Mouse (Mus musculus) layer of hippocampus, adult 18-20 months (tissue): Measurements from ENCODE around the gene Bcan. TPM values are rescaled to one million over a fixed set of nuclear protein-coding genes. Genes with fewer than 3 reads are reported as not detected.

Experiments
- DNase-seq, 2 experiments: peaks; one replicate each; pipeline ENCODE4 v3.0.0; 2022; ENCODE audit warnings: low spot score in 2 of 2
- total RNA-seq, 2 experiments: library from RNA; stranded (reverse); gene quantifications; 2 replicates each; pipeline ENCODE4 v1.2.3; 2021

Gene Bcan
- total RNA-seq, 2 experiments from 2014 or later = 281 to 298 TPM

DNA sequence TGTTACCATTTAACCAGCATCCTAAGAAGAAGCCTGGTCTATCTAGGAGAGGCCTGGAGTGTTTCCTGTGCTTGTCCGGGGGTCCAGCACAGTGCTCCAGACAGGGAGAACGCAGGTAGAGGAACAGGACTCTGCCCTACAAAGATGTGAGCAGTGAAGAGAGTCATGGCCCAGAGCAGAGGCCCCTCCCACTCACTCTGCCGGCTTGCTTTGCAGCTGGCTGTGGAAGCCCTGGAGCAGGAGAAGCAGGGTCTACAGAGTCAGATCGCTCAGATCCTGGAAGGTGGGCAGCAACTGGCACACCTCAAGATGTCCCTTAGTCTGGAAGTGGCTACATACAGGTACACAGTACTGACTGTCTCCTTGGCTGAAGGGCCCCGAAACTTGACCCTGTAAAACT, 27.3 kb downstream of the Bcan start:
- DNase-seq = no peak

DNA sequence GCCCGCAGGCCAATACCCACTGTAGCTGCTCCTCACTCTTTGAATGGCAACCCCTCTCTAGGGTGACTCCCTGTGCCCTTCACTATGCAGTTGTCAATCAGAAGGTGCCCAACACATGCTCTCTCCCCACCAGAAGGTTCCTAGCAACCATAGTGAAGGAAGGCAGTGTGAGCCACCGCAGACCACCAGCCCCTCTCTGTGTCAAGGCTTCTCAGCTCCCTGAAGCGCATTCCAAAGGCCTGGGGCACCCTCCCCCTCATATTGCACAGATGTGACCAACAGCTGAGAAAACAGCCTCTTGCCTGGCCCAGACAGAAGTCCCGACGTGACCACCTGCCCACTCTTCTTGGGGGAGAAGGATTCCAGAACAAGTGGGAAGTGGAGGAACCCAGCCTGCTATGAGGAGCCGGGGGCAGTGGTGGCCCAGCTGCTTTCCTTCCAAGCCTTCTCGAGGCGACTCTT, 27.8 kb downstream of the Bcan start:
- DNase-seq = no peak

DNA sequence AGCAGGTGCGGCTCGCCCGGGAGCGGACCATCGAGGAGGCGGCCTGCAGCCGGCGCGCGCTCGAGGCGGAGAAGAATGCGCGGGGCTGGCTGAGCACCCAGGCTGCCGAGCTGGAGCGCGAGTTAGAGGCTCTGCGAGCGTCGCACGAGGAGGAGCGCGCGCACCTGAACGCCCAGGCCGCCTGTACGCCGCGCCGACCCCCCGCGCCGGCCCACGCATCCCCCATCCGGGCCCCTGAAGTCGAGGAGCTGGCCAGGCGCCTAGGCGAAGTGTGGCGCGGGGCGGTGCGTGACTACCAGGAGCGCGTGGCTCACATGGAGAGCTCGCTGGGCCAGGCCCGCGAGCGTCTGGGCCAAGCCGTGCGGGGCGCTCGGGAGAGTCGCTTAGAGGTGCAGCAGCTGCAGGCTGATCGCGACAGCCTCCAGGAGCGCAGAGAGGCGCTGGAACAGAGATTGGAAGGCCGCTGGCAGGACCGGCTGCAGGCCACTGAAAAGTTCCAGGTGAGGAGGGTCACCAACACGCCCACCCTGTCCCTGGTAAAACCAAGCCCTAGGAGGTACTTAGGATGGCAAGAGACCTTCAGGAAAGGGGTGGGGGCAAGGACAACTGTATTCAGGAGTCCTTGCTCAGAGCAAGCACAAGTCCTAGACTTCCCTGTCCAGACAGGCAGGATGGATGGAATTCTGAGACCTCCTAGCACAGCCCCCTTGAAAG, 28.4 kb downstream of the Bcan start:
- no peak for DNase-seq

DNA sequence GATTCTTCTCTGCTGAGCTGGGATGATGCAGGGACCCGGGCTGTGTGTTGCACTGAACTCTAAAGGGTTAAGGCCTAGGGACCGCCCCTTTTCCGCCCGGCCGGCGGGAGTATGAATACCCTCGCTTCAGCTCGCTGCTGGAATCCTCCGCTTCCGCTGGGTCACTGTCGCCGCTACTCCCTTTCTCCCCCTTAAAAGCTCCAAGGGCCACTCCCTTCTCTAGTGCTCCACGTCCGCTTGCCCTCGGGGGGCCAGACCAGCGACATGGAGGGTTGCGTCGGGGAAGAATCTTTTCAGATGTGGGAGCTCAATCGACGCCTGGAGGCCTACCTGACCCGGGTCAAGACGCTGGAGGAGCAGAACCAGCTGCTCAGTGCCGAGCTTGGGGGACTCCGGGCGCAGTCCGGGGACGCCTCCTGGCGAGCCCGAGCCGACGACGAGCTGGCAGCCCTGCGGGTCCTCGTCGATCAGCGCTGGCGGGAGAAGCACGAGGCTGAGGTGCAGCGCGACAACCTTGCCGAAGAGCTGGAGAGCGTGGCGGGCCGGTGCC, 29.0 kb downstream of the Bcan start, which contains the start of gene Nes:
Nes (plus strand) TSS at position 140 of the 550 bp plus-strand sequence.
- no peak for DNase-seq

DNA sequence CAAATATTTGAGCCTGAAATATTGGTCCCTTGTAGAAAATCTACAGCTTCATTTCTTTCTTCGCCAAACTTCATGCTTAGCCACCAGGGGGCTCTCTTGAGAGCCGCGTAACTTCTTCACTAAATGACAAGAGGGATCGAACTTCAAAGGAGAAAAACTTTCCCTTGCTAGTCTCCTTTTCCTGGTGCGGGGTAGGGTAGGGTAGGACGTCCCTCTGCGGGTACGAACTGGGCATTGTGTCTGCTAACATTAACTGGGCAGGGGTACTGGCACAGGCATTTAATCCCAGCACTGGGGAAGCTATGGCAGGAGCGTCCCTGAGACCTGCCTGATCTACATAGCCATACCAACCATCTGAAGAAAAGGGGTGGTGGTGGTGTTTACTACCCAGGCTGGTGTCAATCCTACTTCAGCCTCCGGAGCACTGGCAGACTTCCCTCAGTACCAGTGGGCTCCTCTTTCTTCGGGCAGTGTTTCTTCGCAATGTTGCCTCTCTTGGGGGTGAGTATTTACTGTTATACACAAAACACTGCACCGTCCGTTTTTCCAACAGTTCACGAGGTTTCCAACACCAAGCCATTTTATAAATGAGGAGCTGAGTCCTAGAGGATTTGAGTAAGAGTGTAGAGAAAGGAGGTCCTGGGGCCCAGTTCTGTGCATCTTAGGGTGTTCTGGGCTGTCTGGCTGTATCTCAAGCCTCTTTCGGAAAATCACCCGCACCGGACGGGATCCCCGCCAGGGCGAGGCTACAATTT, 29.7 kb downstream of the Bcan start:
- peak in 1 of 2 experiments; percentile 71 for DNase-seq

DNA sequence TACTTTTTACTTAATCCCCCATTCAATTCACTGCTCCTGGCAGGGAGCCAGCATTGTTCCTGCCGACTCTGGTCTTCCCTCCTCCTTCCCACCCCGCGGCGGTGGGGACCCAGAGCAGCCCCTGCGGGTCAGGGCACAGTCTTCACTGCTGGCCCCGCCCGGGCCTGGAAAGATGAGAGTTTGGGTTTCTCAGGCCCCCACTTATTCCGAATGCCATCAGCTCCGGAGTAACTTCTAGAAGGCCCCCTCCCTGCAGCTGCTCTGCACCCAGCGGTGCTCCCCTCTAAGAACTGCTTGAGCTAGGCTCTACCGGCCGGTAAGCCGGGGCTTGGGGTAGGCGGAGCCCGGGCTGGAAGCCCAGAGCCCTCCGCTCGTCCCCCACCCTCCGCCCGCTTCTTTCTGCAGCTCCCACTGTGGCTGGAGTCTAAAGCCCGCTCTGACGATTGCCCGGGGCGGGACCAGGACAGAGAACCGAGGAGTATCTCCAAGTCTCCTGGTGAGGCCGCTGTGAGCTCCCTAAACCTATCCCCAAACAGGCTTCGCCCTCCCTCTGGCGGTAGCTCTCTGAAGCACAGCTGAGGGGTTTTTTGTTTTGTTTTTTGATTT, 39.3 kb downstream of the Bcan start:
- DNase-seq = peak; percentile 55 to 82

DNA sequence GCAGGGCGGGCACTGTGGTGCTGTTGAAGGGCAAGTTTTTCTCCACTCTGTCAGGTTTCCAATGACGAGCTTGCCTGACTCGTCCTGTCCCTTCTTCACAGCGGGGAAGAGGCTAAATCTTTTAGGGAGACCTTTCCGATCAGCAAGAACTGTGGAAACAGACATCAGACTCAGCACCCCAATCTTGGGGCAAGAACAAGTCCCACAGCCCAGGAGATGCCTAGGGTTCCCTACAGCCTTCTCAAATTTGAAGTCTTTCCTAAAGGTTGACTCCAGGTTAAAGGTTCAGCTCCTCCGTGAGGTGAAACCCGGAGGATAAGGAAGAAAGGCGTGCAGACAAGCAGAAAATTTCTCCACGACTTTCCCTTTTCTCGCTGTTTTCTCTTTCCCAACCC, 39.8 kb downstream of the Bcan start:
- DNase-seq = no peak

DNA sequence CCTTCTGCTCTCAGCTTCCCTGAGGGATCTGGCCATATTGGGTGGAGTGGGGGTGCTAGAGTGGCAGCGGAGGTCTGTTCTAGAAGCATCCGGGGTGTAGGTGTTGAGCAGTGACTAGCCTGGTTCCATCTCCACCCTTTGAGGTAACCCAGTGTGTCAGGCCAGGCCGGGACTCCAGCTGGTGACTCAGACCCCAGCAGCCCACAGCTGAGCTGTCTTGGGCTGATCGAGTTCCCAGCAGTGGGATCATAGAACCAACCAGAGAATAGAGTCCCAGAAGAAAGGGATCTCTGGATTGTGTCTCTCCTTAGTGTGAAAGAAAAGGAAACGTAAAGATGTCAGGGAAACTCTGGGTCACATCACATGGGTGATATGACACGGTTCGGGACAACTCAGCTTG, 40.7 kb downstream of the Bcan start:
- DNase-seq = no peak

DNA sequence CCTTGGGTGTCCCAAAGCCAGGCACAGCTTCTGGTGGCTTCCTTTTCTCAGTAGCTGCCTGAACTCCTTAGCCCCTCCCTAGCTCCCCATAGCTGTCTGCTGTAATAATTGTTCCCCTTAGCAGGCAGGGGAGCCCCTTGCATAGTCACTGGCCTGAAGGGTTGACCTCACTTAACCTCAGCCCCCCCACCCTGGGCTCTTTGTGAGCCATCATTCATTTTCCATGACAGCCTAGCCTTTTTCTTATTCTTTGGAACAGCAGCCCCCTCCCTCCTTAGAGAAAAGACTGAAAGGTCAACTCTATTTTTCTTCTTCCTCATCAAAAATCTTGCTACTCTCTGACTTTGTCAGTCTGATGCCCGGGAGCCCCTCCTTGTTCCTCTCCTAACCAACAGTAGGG, 41.1 kb downstream of the Bcan start:
- DNase-seq = no peak

DNA sequence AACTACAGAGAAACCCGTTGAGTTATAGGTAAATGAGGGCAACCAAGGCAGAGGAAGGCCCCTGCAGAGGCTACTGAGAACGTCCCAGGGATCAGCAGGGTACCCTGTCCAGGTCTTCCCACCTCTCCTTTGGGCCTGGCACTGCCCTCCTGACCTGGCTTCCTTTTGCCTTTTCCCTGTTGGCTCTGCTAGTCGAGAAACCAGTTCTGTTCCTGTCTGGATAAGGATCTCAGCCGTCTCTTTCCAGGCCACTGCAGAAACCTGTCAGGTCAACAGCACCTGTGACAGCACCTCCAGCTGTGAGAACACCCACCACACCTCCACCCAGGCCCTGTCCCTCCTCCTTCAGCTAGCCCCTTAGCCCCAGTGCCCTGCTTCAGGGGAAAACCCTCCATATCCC, 41.6 kb downstream of the Bcan start:
- DNase-seq = no peak

DNA sequence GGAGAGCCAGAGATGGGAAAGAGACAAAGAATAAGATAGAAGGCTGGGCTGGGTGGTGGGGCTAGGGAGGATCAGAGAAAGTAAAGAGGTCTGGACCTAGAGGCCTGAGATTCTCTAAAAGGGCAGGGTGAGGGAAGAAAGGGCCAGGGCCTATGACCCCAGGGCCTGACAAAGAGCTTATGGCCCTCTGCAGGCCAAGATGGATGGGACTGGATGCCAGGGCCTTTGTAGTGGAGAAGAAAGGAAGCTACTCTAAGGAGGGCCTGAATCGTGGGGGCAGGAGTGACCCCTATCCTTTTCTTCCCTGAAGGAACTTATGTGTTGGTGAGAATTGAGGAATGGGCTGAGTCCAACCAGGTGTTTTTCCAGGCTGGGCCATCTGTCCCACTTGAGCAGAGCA, 42.0 kb downstream of the Bcan start:
- DNase-seq = no peak

DNA sequence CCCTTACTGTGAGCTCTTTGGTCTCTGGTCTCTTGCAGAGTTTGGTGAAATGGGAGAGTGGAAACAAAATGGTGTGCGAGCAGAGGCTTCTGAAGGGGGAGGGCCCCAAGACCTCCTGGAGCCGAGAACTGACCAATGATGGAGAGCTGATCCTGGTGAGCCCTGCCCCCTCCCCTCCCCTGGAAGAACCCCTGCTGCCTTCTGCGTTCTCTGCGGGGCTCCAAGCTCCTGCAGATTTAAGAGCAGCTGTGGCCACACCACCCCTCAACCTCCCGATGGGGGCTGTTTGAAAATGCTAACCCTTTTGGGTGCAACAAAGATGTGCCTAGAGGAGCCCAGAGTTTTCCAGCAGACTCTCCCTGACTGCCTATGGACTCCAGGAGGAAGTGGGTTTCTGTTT, 47.6 kb downstream of the Bcan start:
- DNase-seq = no peak

DNA sequence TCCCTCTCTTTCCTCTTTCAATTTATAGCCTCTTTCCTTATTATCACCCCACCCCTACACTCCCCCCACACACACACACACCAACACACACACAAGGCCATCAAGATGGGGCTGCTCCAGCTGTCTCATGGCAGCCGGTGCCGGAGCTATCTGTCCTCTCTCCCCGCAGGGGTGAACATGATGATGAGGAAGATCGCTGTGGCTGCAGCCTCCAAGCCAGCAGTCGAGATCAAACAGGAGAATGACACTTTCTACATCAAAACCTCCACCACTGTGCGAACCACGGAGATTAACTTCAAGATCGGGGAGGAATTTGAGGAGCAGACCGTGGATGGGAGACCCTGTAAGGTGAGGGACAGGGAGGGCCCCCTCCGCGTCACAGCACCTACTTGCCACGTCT, 48.1 kb downstream of the Bcan start:
- no peak for DNase-seq

DNA sequence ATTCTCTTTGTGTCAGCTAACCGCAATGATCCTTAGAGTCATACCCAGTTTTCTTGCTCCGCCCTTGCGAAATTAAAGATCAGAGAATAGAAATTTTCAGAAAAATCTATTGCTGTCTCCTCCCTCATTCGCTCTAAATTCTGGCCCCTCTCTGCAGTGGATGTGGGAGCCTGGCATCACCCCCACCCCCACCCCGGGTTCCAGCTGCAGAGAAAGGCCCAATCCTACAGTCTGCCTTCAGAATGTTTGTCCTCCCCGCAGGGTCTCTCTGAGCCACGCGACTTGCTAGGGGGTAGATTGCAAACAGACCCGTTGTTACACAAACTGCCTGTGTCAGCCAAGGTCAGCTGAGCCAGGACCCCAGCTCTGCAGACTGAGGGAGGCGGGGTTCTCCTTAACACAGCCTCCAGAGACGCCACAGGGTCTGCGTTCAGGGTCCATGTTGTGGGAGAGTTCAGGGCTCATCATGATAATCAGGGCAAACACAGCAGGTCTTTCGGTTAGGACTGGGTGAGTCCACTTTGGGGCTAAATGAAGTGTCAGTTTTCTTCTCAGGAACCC, 50.0 kb downstream of the Bcan start:
- no peak for DNase-seq

DNA sequence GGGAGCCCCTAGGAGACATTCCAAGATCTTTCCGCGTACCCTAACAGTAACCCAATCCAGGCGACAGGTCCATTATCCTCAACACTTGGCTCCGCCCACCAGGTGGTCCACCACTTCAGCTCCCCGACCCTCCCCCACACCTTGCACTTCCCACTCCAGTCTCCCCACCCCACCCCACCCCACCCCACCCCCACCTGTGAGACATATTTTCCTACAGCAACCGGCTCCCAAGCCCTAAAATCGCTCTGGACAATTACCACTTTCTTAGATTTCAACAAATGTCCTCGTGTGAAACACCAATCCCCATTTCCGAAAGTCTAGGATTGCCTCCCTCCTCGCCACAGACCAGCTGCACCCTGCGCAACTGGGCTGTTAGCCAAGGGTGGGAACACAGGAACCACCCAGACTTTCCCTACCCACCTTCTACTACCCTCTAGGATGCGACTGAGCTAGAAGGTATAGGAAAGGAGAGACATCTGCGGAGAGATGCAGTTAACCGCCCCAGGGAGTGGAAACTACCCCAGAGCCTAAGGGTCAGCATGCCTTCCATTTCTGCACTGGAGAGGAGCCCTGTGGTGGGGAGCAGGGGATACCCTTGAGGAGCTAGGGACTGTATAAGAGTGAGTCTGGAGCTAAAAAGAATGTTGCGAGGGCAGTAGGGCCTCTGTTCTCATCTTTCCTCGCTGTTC, 50.6 kb downstream of the Bcan start:
- DNase-seq = no peak

DNA sequence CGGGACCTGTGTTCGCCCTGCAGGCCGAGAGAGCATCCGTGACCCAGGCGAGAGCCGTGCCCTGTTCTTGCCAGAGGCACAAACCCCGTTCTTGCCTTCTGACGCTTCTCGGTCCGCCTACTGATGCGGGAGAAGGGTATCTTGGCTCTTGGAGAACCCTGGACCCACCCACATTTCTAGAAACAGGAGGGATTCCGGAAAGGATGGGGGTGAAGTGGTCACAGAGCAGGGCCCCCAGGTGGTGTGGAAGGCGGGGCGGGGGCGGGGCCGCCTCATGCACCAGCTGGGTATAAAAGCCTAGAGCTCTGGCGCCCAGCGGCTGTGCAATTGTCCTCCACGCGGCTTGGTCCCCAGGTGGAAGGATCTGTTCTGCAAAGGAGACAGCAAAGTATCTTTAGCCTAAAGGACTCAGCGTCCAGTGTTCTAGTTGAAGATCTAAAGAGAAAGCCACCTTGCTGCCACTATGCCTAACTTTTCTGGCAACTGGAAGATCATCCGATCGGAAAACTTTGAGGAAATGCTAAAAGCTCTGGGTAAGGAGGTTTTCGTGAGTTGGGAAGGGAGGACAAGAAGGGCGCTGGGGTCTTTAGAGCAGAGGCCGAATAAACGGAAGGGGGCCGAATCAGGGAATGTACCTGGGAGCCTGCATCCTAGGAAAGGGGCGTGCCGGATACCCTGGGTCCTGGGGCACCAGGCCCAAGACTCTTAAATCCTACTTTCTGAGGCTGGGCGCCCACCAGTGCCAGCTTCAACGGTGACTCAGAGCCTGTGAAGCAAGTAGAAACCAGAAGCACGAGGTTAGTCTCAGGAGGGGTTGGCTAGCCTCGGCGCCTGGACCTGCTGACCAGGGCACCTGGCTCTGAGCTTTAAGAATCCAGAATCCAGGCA, 51.4 kb downstream of the Bcan start, which contains the start of gene Crabp2:
Crabp2 (plus strand) TSS at position 289 of the 888 bp plus-strand sequence.
- DNase-seq = no peak

DNA sequence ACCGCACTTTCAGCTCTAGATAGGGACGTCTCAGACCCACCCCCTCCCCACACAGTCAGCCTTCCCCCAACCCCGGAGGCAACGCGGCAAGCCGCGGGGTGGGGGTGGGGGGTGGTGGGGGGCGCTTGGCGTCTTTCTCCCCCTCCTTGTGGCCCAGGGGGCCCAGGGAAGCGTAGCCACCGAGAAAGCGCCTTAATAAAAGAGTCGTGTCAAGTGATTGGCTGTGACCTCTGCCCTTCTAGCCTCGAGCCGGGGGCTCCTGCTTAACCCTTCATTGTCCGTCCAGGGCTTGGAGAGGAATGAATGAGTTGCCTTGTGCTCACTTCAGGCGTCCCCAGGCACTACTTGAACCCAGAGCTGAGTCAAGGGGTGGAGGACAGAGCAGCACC, 52.2 kb downstream of the Bcan start:
- DNase-seq = no peak

DNA sequence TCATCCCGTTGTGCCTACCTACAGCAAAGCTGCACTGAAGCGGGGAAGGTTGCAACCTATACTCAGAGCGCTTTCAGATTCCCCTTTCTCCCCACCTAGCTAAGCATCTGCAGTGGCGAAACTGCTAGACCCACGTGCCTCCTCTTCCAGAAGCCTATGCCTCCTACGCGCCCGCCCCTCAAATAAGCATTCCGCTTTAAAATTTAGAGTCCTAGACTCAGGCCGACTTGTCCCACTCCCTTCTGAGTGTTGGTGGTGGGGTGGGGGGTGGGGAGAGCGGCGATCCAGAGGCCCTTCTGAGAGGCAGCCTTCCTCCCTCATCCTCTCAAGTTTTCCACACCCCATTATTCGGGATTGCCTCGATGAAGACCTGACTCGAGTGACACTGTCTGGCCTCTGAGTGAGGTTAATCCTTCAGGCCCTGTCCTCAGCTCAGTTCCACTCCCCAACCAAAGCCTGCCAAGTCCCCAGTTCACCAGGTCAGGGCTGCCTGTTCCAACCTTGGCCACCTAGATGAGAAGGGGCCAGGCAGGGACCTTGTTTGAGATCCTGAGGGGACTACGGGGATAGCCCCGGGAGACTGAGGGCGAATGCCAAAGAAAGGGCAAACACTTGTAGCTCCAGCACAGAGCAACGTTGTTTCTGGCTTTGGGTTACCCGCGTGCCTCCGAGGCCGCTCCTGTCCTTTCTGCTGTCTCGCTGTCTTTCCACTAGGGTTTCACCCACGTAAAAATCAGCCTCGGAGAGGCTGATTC, 52.8 kb downstream of the Bcan start:
- no peak for DNase-seq

DNA sequence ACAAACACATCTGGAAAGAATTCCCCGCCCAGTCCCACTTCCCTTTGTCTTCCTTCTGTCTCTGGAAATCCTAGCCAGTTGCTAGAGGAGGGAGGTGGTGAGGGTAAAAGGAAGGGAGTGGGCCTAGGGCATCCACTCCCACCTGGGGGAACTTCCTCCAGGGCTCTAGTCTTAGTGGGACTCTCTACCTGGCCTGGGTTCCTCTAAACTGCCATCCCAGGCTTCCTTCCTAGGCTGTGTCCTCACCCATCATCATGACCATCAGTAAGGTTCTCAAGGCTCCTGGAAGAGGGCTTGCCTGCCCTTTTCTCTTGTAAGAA, 53.5 kb downstream of the Bcan start:
- no peak for DNase-seq
